Mouse (Mus musculus): Measurements from ENCODE around the gene Taar8a.

DNA sequence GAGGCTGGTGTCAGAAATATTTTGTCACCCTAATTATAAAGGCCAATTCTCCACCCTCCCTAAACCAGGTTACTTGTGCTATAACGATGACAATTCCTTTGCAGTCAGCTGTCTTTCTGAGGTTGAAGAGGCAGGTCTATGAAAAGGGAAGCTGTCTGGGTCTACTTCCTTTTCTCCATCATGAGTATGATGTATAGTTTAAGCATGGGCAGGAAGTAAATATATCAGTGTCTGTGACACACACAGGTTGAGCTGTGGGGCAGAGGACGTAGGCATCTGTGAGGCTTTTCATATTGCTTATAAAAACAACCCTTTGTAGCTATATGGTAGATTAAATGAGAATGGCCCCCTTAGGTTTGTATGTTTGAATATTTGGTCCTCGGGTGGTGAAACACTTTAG, 17.3 kb upstream of the Taar8a start:
- TF ChIP-seq GATA1 (IDR thresholded peaks at IDR 0.05; ENCODE audit: borderline replicate concordance, low read length) (no peak), CTCF (IDR thresholded peaks at IDR 0.05; ENCODE audit: low read depth, low read length) (no peak)

Data from G1E (cell line).